ENCODE assay signal across 28 mouse cellular contexts in the genomic region with DNA sequence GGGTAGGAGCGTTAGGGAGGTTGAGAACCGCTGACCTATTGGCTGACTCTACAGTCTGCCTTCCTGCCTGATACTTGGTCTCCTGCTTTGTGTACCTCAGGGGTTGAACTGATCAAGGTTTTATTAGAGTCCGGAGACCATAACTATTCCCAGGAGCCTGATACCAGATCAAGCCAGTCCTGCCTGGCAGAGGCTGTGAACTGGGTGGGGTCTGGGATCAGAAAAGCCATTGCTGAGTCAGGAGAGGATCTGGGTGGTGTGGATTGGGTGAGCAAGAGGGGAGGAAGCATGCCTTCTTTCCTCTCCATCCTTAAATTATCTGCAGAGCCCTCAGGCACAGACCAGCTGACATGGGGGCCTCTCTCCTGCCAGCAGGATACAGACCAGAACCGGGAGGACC. TPM values are rescaled to one million over a fixed set of nuclear protein-coding genes. Genes with fewer than 3 reads are reported as not detected.
"Had no signal": no experiment of that assay in that cellular context is flagged by ENCODE, and none has a peak within 500 bp of the region (broad histone marks: within the 10 kb centered on the region; RNA-seq: fewer than 3 reads in every experiment).

No protein-coding gene starts in this region.

- H3K9me3 ChIP-seq: heart, embryonic 12.5 days; hindbrain, embryonic 13.5 days; hindbrain, embryonic 15.5 days; kidney, embryonic 15.5 days; limb, embryonic 13.5 days; limb, embryonic 15.5 days; liver, embryonic 12.5 days had no signal

- DNase-seq: gastrocnemius, postnatal 14 days; gastrocnemius, postnatal 36 days; heart, adult 18-20 months; heart, postnatal 10 days; kidney, adult 11 months; kidney, adult 2 months; kidney, adult 9 months; kidney, postnatal 14 days; kidney, postnatal 36 days; layer of hippocampus, adult 9-11 months; layer of hippocampus, postnatal 36 days; left cerebral cortex, postnatal 4 days had no signal

- H3K4me3 ChIP-seq: heart, embryonic 12.5 days; hindbrain, embryonic 13.5 days; hindbrain, embryonic 15.5 days; kidney, embryonic 15.5 days; limb, embryonic 13.5 days; limb, embryonic 15.5 days; liver, embryonic 12.5 days had no signal

- H3K9ac ChIP-seq: heart, embryonic 12.5 days; hindbrain, embryonic 13.5 days; hindbrain, embryonic 15.5 days; kidney, embryonic 15.5 days; limb, embryonic 13.5 days; limb, embryonic 15.5 days; liver, embryonic 12.5 days; liver, embryonic 14.5 days had no signal

- H3K36me3 ChIP-seq: heart, embryonic 12.5 days; hindbrain, embryonic 13.5 days; hindbrain, embryonic 15.5 days; kidney, embryonic 15.5 days; limb, embryonic 13.5 days; limb, embryonic 15.5 days; liver, embryonic 12.5 days had no signal

- H3K27ac ChIP-seq: hindbrain, embryonic 13.5 days; hindbrain, embryonic 15.5 days; hindbrain, postnatal 0 days; kidney, embryonic 15.5 days; kidney, postnatal 0 days; limb, embryonic 13.5 days; limb, embryonic 15.5 days; liver, embryonic 12.5 days; liver, embryonic 14.5 days had no signal

- H3K4me1 ChIP-seq: heart, embryonic 12.5 days; limb, embryonic 15.5 days; liver, embryonic 12.5 days had no signal

- ATAC-seq: hindbrain, postnatal 0 days; intestine, embryonic 16.5 days; liver, embryonic 12.5 days had no signal

- H3K4me2 ChIP-seq: heart, embryonic 12.5 days; hindbrain, embryonic 13.5 days; hindbrain, embryonic 15.5 days; kidney, embryonic 15.5 days; limb, embryonic 13.5 days; limb, embryonic 15.5 days; liver, embryonic 12.5 days had no signal

RNA-seq across cellular contexts. Expression of a gene that starts 28.4 kb away (rescaled TPM):
- total RNA-seq: gastrocnemius, postnatal 14 days; heart, adult 18-20 months; heart, postnatal 10 days; liver, adult 2 months had no signal
- polyA plus RNA-seq: heart, embryonic 16.5 days; intestine, embryonic 14.5 days; kidney, adult 2 months; kidney, postnatal 0 days; liver, adult 2 months had no signal

RNA-seq across cellular contexts. Expression of a gene that starts 55.1 kb away (rescaled TPM):
- total RNA-seq: hematopoietic stem cell, adult 5-6 weeks; liver, adult 2 months had no signal
- polyA plus RNA-seq: intestine, embryonic 14.5 days; intestine, embryonic 16.5 days; kidney, postnatal 0 days; large intestine, adult 2 months; liver, adult 2 months; liver, embryonic 12.5 days; liver, embryonic 14.5 days had no signal
